Mouse (Mus musculus): ENCODE results near the gene Pole3. TPM values are rescaled to one million over a fixed set of nuclear protein-coding genes. Genes with fewer than 3 reads are reported as not detected.

Gene Pole3
- polyA plus RNA-seq, 1 experiment from 2014 or later = 87.6 TPM

DNA sequence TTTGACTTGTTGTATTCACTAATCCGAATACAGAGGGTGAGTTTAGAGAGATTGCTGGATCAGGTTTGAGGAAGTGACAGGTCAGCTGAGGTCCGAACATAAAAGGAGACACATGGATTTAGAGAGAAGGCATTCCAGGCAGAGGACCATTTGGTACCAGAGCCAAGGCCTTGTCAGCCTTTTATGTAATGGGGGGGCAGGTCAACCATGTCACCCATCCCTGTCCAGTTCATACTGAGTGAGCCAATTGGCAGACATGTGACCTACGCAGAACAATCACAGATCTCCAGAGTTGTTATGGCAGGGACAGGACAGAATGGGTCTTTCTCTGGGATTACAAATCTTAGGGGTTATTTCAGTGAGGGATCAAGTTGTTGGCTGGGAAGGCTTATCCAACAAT is 18.9 kb downstream of the Pole3 start:
- Histone ChIP-seq H3K9me3 (replicated peaks) (no peaks in the 10 kb centered on the region), H3K4me2 (replicated peaks) (no peak overlapping the region), H3K4me3 (replicated peaks) (no peak overlapping the region), H3K27ac (replicated peaks) (no peak overlapping the region), H3K27me3 (no peaks in the 10 kb centered on the region), H3K9ac (no peak overlapping the region), H3K36me3 (peaks cover 34% of the 10 kb centered on the region), H3K4me1 (peaks cover 15% of the 10 kb centered on the region)
- ATAC-seq (ENCODE audit: insufficient number of reproducible peaks, low FRiP score, low TSS enrichment, low read depth) = no peak
- whole genome bisulfite sequencing = 78% methylated on average over 3 of the region's 3 CpGs

- no peak for ATAC-seq (ENCODE audit: insufficient number of reproducible peaks, low FRiP score, low TSS enrichment, low read depth)
Measured at GRCm38 (mm10) chr4:62503374-62503970, 21.4 kb downstream of the Pole3 start, which contains the start of gene Hdhd3. Gene Hdhd3, minus strand, starts transcription at chr4:62503467.

GRCm38 (mm10) chr4:62502969-62503368 is 21.9 kb downstream of the Pole3 start:
- no peak overlapping the region for H3K27ac ChIP-seq (replicated peaks)
- ATAC-seq (ENCODE audit: insufficient number of reproducible peaks, low FRiP score, low TSS enrichment, low read depth) = no peak
- peaks cover 22% of the 10 kb centered on the region for H3K36me3 ChIP-seq
- no peaks in the 10 kb centered on the region for H3K9me3 ChIP-seq (replicated peaks)
- no peaks in the 10 kb centered on the region for H3K27me3 ChIP-seq
- peaks cover 15% of the 10 kb centered on the region for H3K4me1 ChIP-seq
- no peak overlapping the region for H3K4me2 ChIP-seq (replicated peaks)
- H3K4me3 ChIP-seq (replicated peaks) = no peak overlapping the region
- 54% methylated on average over 7 of the region's 7 CpGs for WGBS
- H3K9ac ChIP-seq = no peak overlapping the region

More at GRCm38 (mm10) chr4:62503374-62503970, 21.4 kb downstream of the Pole3 start, which contains the start of gene Hdhd3:
- H3K4me1 ChIP-seq = peaks cover 15% of the 10 kb centered on the region
- peaks cover 21% of the 10 kb centered on the region for H3K36me3 ChIP-seq
- H3K9ac ChIP-seq = peak within 1 kb of the TSS; percentile 50
- peak within 1 kb of the TSS; percentile 66 for H3K4me2 ChIP-seq (replicated peaks)
- no peaks in the 10 kb centered on the region for H3K9me3 ChIP-seq (replicated peaks)
- WGBS = 49% methylated on average over 3 of the region's 3 CpGs
- H3K27ac ChIP-seq (replicated peaks) = peak within 1 kb of the TSS; percentile 24
- H3K27me3 ChIP-seq = no peaks in the 10 kb centered on the region
- peak within 1 kb of the TSS; percentile 61 for H3K4me3 ChIP-seq (replicated peaks)

DNA sequence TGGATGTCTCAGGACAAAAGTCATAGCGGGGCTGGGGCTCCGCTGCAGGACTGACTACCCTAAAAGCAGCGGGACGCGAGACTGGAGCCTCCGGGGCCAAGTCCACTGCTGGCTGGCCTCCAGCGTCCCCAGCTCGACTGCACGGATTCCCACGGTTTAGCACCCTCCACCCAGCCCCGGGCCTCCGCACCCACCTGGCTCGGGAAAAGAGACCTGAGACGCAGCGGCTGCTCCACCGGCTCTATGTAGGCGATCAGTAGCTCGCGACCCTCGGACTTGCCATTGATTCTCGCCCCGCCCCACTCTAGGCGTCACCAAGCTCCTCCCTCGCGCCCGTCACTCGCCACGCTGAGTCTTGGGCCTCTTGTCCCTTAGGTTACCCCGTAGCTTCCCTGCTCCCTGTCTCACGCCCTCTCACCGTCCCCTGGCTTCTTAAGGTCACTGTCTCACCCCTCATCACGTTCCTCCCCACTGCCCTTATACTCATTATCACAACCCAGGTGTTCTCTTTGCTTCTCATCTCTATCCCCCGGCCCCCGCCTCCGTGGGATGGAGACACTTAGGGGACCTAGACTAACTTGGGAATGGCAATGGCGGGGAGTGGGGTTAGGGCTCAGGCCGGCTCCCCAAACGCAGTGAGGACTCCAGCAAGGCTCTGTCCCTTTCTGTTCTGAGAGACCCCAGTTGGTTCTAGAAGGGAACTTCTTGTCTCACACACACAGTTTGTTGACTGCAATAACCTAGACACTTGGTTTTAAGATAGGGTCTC is 22.7 kb downstream of the Pole3 start:
- H3K27me3 ChIP-seq = no peaks in the 10 kb centered on the region
- no peaks in the 10 kb centered on the region for H3K9me3 ChIP-seq (replicated peaks)
- peak overlapping the region; percentile 66 for H3K4me2 ChIP-seq (replicated peaks)
- H3K4me3 ChIP-seq (replicated peaks) = peak overlapping the region; percentile 61
- ATAC-seq (ENCODE audit: insufficient number of reproducible peaks, low FRiP score, low TSS enrichment, low read depth) = peak; percentile 92
- H3K9ac ChIP-seq = peak overlapping the region; percentile 50
- H3K36me3 ChIP-seq = peaks cover 18% of the 10 kb centered on the region
- peaks cover 15% of the 10 kb centered on the region for H3K4me1 ChIP-seq
- WGBS = 2% methylated on average over 38 of the region's 38 CpGs
- H3K27ac ChIP-seq (replicated peaks) = peak overlapping the region; percentile 24

GRCm38 (mm10) chr4:62501534-62501933 is 23.3 kb downstream of the Pole3 start:
- H3K4me1 ChIP-seq = peaks cover 15% of the 10 kb centered on the region
- peak overlapping the region; percentile 50 for H3K9ac ChIP-seq
- peak overlapping the region; percentile 61 for H3K4me3 ChIP-seq (replicated peaks)
- peak overlapping the region; percentile 66 for H3K4me2 ChIP-seq (replicated peaks)
- peaks cover 18% of the 10 kb centered on the region for H3K36me3 ChIP-seq
- no peaks in the 10 kb centered on the region for H3K9me3 ChIP-seq (replicated peaks)
- no peak for ATAC-seq (ENCODE audit: insufficient number of reproducible peaks, low FRiP score, low TSS enrichment, low read depth)
- peak overlapping the region; percentile 24 for H3K27ac ChIP-seq (replicated peaks)
- H3K27me3 ChIP-seq = no peaks in the 10 kb centered on the region
- WGBS = under 1% methylated on average over 7 of the region's 7 CpGs

DNA sequence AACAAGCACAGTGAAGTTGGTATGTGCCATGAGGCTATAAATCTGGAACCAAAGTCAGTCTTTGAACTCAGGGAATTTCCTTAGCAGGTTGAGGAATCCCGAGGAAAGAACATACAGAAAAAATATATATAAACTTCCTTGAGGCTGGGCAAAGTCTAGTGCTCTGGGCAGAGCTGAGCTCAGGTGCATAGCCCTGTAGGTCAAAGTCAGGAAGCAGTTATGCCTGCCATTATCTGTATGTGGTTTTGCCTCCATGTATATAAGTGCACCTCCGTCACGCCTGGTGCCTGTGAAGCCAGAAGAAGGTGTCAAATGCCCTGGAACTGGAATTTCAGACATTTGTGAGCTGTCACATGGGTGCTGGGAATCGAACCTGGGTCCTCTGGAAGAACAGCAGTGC is 24.1 kb downstream of the Pole3 start:
- 79% methylated on average over 4 of the region's 4 CpGs for WGBS
- Histone ChIP-seq H3K27ac (replicated peaks) (no peak overlapping the region), H3K4me2 (replicated peaks) (no peak overlapping the region), H3K4me3 (replicated peaks) (no peak overlapping the region), H3K9me3 (replicated peaks) (no peaks in the 10 kb centered on the region), H3K4me1 (peaks cover 15% of the 10 kb centered on the region), H3K27me3 (no peaks in the 10 kb centered on the region), H3K9ac (no peak overlapping the region), H3K36me3 (peaks cover 18% of the 10 kb centered on the region)
- ATAC-seq (ENCODE audit: insufficient number of reproducible peaks, low FRiP score, low TSS enrichment, low read depth) = no peak

DNA sequence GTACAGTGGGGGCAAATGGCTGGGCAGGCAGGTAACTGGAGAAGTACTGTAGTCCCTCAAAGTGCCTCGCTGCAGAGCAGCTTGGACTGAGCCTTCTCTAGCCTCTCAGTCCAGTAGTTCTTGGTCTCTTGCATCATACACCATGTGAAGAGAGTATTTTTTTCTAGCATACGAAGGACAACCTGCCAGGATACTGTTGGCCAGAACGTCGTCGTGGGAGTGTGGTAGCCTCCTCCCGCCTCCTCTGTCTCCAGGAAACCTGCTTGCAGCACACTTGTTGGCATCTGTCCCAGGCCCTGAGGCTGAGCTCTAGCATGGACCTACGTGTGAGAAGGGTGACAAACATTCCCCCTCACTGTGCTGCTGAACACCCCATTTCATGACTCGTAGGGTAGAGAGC is 28.1 kb downstream of the Pole3 start:
- H3K4me2 ChIP-seq (replicated peaks) = no peak overlapping the region
- no peak overlapping the region for H3K9ac ChIP-seq
- no peaks in the 10 kb centered on the region for H3K27me3 ChIP-seq
- H3K4me1 ChIP-seq = peaks cover 4% of the 10 kb centered on the region
- H3K9me3 ChIP-seq (replicated peaks) = no peaks in the 10 kb centered on the region
- no peak overlapping the region for H3K4me3 ChIP-seq (replicated peaks)
- WGBS = 62% methylated on average over 8 of the region's 8 CpGs
- ATAC-seq (ENCODE audit: insufficient number of reproducible peaks, low FRiP score, low TSS enrichment, low read depth) = no peak; the same call in 1 of the 2 replicates
- H3K27ac ChIP-seq (replicated peaks) = no peak overlapping the region
- peaks cover 18% of the 10 kb centered on the region for H3K36me3 ChIP-seq

GRCm38 (mm10) chr4:62495946-62496345 is 28.9 kb downstream of the Pole3 start:
- 83% methylated on average over 8 of the region's 8 CpGs for WGBS
- H3K4me2 ChIP-seq (replicated peaks) = no peak overlapping the region
- H3K27me3 ChIP-seq = no peaks in the 10 kb centered on the region
- no peak overlapping the region for H3K9ac ChIP-seq
- peaks cover 18% of the 10 kb centered on the region for H3K36me3 ChIP-seq
- no peak overlapping the region for H3K4me3 ChIP-seq (replicated peaks)
- ATAC-seq (ENCODE audit: insufficient number of reproducible peaks, low FRiP score, low TSS enrichment, low read depth) = no peak
- H3K4me1 ChIP-seq = no peaks in the 10 kb centered on the region; the same call in 1 of the 2 replicates
- H3K9me3 ChIP-seq (replicated peaks) = no peaks in the 10 kb centered on the region
- H3K27ac ChIP-seq (replicated peaks) = no peak overlapping the region

DNA sequence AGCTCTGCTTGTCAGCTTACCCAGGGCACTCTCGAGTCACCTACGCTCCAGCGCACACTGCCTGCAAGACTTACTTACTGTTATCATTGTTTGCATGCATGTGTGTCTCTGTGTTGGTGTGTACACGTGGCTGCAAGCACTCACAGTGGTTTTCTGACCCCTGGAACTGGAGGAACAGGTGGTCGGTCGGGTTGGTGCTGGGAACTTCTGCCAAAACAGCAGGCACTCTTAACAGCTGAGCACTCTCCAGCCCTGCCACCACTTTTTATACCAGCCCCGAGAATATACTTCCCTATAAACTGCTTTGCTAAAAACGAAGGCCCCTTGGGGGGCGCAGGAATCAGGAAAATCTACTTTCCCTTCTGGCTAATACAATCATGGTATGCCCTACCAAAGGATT is 30.6 kb downstream of the Pole3 start:
- H3K4me3 ChIP-seq (replicated peaks) = no peak overlapping the region
- no peaks in the 10 kb centered on the region for H3K9me3 ChIP-seq (replicated peaks)
- H3K36me3 ChIP-seq = peaks cover 11% of the 10 kb centered on the region
- no peaks in the 10 kb centered on the region for H3K4me1 ChIP-seq
- no peaks in the 10 kb centered on the region for H3K27me3 ChIP-seq
- H3K4me2 ChIP-seq (replicated peaks) = no peak overlapping the region
- H3K9ac ChIP-seq = no peak overlapping the region
- 68% methylated on average over 9 of the region's 9 CpGs for WGBS
- no peak for ATAC-seq (ENCODE audit: insufficient number of reproducible peaks, low FRiP score, low TSS enrichment, low read depth)
- no peak overlapping the region for H3K27ac ChIP-seq (replicated peaks)

- Histone ChIP-seq H3K27ac (replicated peaks) (no peak overlapping the region), H3K36me3 (no peaks in the 10 kb centered on the region), H3K9ac (no peak overlapping the region), H3K4me3 (replicated peaks) (no peak overlapping the region), H3K4me2 (replicated peaks) (no peak overlapping the region), H3K4me1 (no peaks in the 10 kb centered on the region), H3K9me3 (replicated peaks) (no peaks in the 10 kb centered on the region), H3K27me3 (no peaks in the 10 kb centered on the region)
- 73% methylated on average over 2 of the region's 2 CpGs for WGBS
- ATAC-seq (ENCODE audit: insufficient number of reproducible peaks, low FRiP score, low TSS enrichment, low read depth) = no peak
Measured at GRCm38 (mm10) chr4:62492682-62493081, 32.2 kb downstream of the Pole3 start.

- Histone ChIP-seq H3K27me3 (no peaks in the 10 kb centered on the region), H3K36me3 (no peaks in the 10 kb centered on the region), H3K4me1 (no peaks in the 10 kb centered on the region), H3K9me3 (replicated peaks) (no peaks in the 10 kb centered on the region), H3K9ac (no peak overlapping the region), H3K4me2 (replicated peaks) (no peak overlapping the region), H3K27ac (replicated peaks) (no peak overlapping the region), H3K4me3 (replicated peaks) (no peak overlapping the region)
- 91% methylated on average over 2 of the region's 2 CpGs for WGBS
- ATAC-seq (ENCODE audit: insufficient number of reproducible peaks, low FRiP score, low TSS enrichment, low read depth) = no peak
Measured at GRCm38 (mm10) chr4:62487914-62488313, 37.0 kb downstream of the Pole3 start.

Data from embryonic facial prominence, embryonic 15.5 days (tissue).